Mouse (Mus musculus) heart, embryonic 16.5 days (tissue): ENCODE measurements around the gene Rps8. TPM values are rescaled to one million over a fixed set of nuclear protein-coding genes. Genes with fewer than 3 reads are reported as not detected.
A peak's percentile ranks its signal among the peaks of the same experiment; 100 is the strongest.

ENCODE experiments used
- ATAC-seq: fragments of 200-750 bp; cut with Nextera tagmentation; replicated peaks from 2 replicates; pipeline ENCODE4 v1.8.0; 2017; ENCODE audit warnings: moderate number of reproducible peaks; ENCODE audit not compliant: insufficient read depth, low FRiP score; ENCODE audit errors: extremely low read depth
- H3K27ac ChIP-seq: fragments of 300-500 bp; sonication (generic); 2 replicates; pipeline ENCODE4 v1.5.1; 2014; ENCODE audit warnings: mild to moderate bottlenecking, low read length, control low read depth, moderate library complexity
- H3K27me3 ChIP-seq: fragments of 300-500 bp; sonication (generic); 2 replicates; pipeline ENCODE4 v1.6.1; 2014; ENCODE audit warnings: low read length, mixed read lengths; ENCODE audit not compliant: control insufficient read depth, insufficient read depth
- H3K36me3 ChIP-seq: fragments of 300-500 bp; sonication (generic); 2 replicates; pipeline ENCODE4 v1.6.1; 2014; ENCODE audit not compliant: control insufficient read depth, insufficient read depth
- H3K4me1 ChIP-seq: fragments of 300-500 bp; sonication (generic); 2 replicates; pipeline ENCODE4 v1.6.1; 2014; ENCODE audit warnings: low read length, mixed read lengths; ENCODE audit not compliant: control insufficient read depth, insufficient read depth
- H3K4me2 ChIP-seq: fragments of 300-500 bp; sonication (generic); 2 replicates; pipeline ENCODE4 v1.6.1; 2014; ENCODE audit warnings: low read depth, mild to moderate bottlenecking, control low read depth, low read length
- H3K4me3 ChIP-seq: fragments of 300-500 bp; sonication (generic); 2 replicates; pipeline ENCODE4 v1.5.1; 2014; ENCODE audit warnings: mild to moderate bottlenecking, control low read depth, low read length
- H3K9ac ChIP-seq: fragments of 300-500 bp; sonication (generic); 2 replicates; pipeline ENCODE4 v1.6.1; 2014; ENCODE audit warnings: low read length, control low read depth
- H3K9me3 ChIP-seq: fragments of 300-500 bp; sonication (generic); replicated peaks from 2 replicates; pipeline ENCODE4 v1.6.1; 2016; ENCODE audit warnings: low read length; ENCODE audit not compliant: control insufficient read depth
- whole genome bisulfite sequencing: fragments of 180-500 bp; shearing (Covaris S2); extraction: QIAGEN DNeasy Blood & Tissue Kit; methylation state at CpG from one replicate; pipeline ENCODE4 v1.1.7; 2014; 5-methylcytosine and 5-hydroxymethylcytosine counted together
- polyA plus RNA-seq: library from polyadenylated mRNA; unstranded; fragments of >200 nt; fragmentation: Nextera tagmentation; extraction: Ambion mirVana; gene quantifications from 2 replicates; pipeline ENCODE4 v1.2.1, GENCODE M21; 2015

The Rps8 gene
- polyA plus RNA-seq, 1 experiment from 2014 or later: 420 TPM

GRCm38 (mm10) chr4:117138295-117139216, 17.5 kb downstream of the Rps8 start:
- no peak overlapping the region for H3K27ac ChIP-seq
- no peak overlapping the region for H3K4me3 ChIP-seq
- no peak for ATAC-seq
- peaks cover 4% of the 10 kb centered on the region for H3K4me1 ChIP-seq
- no peak overlapping the region for H3K4me2 ChIP-seq
- no peaks in the 10 kb centered on the region for H3K27me3 ChIP-seq
- H3K9me3 ChIP-seq: no peaks in the 10 kb centered on the region
- 66% methylated on average over 16 of the region's 17 CpGs for WGBS
- no peaks in the 10 kb centered on the region for H3K36me3 ChIP-seq
- H3K9ac ChIP-seq: no peak overlapping the region

GRCm38 (mm10) chr4:117136034-117136433, 20.0 kb downstream of the Rps8 start:
- WGBS: 28% methylated on average over 8 of the region's 8 CpGs
- Histone ChIP-seq H3K4me2 (no peak overlapping the region), H3K27ac (no peak overlapping the region), H3K36me3 (no peaks in the 10 kb centered on the region), H3K27me3 (peaks cover 15% of the 10 kb centered on the region), H3K4me3 (no peak overlapping the region), H3K9ac (no peak overlapping the region), H3K9me3 (no peaks in the 10 kb centered on the region), H3K4me1 (peaks cover 4% of the 10 kb centered on the region)
- no peak for ATAC-seq

DNA sequence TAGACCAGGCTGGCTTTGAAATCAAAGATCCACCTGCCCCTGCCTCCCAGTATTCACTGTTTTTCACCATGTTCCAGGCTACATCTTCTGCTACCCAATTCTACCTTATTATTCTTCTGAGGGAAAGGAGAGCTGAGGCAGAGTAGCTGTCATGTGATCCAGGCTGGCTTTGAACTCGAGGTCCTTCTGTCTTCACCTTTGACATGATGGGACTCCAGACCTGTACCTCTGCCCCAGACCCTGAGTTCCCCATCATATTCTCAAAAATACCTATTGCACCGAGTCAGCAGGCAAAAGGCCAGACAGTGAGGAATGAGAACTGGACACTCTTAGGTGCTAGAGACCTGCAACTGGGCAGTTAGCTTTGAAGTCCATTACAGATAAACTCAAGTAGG, 21.4 kb downstream of the Rps8 start:
- H3K4me3 ChIP-seq: no peak overlapping the region
- peaks cover 4% of the 10 kb centered on the region for H3K4me1 ChIP-seq
- WGBS: 18% methylated on average over 2 of the region's 2 CpGs
- no peak overlapping the region for H3K27ac ChIP-seq
- no peak overlapping the region; the same call in none of the 2 replicates for H3K9ac ChIP-seq
- H3K36me3 ChIP-seq: no peaks in the 10 kb centered on the region
- ATAC-seq: no peak
- H3K4me2 ChIP-seq: no peak overlapping the region
- H3K27me3 ChIP-seq: peaks cover 15% of the 10 kb centered on the region
- H3K9me3 ChIP-seq: no peaks in the 10 kb centered on the region

DNA sequence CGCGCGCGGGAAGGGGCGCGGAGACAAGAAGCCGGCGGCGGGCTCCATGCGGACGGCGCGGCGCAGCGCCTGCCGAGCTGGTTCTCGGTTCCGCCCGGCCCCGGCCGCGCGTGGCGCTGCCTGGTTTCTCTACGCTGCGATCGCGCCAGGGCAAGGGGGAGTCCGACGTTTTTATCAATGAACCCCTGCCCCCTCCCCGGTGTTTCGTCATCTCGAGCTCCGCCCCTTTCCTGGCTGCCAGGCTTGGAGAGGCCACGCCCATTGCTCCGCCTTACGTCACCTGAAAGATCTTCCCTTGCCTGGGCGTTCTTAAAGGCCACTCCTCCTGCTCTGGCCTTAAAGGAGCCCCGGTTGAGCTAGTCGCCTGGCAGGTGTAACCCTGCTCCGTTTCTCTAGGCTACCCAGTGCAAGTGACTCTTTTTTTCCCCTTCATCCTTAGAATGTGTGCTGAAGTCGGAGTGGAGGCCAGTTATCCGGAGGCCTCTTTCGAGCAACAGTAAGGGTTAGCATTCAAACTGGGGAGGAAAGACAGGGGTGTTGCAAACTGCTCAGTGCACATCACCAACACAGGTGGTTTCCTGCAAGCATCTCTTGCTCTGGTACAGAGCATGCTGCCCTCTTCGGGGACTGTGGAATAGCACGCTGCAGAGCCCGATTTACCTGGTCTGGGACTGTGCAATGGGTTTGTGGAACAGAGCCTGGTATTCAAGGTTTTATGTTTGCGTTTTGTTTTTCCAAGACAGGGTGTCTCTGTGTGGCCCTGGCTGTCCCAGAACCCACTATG, 22.0 kb downstream of the Rps8 start, which contains the start of gene Plk3:
Gene Plk3 (minus strand): TSS at position 147 of the 784 bp plus-strand sequence.
- H3K9ac ChIP-seq: peak within 1 kb of the TSS; percentile 83
- H3K4me1 ChIP-seq: peaks cover 4% of the 10 kb centered on the region
- peak within 1 kb of the TSS; percentile 94 for H3K4me2 ChIP-seq
- ATAC-seq: peak; percentile 90
- peaks cover 15% of the 10 kb centered on the region for H3K27me3 ChIP-seq
- WGBS: 2% methylated on average over 42 of the region's 48 CpGs
- no peak within 1 kb of the TSS for H3K27ac ChIP-seq
- no peaks in the 10 kb centered on the region for H3K9me3 ChIP-seq
- H3K36me3 ChIP-seq: no peaks in the 10 kb centered on the region
- peak within 1 kb of the TSS; percentile 81 for H3K4me3 ChIP-seq

GRCm38 (mm10) chr4:117133366-117133796, 22.7 kb downstream of the Rps8 start:
- Histone ChIP-seq H3K4me3 (peak overlapping the region; percentile 81), H3K27ac (no peak overlapping the region), H3K9ac (peak overlapping the region; percentile 83), H3K27me3 (peaks cover 15% of the 10 kb centered on the region), H3K4me1 (peaks cover 4% of the 10 kb centered on the region), H3K4me2 (peak overlapping the region; percentile 94), H3K36me3 (peaks cover under 1% of the 10 kb centered on the region; the same call in 1 of the 2 replicates), H3K9me3 (no peaks in the 10 kb centered on the region)
- WGBS: under 1% methylated on average over 42 of the region's 42 CpGs
- ATAC-seq: peak; percentile 25

DNA sequence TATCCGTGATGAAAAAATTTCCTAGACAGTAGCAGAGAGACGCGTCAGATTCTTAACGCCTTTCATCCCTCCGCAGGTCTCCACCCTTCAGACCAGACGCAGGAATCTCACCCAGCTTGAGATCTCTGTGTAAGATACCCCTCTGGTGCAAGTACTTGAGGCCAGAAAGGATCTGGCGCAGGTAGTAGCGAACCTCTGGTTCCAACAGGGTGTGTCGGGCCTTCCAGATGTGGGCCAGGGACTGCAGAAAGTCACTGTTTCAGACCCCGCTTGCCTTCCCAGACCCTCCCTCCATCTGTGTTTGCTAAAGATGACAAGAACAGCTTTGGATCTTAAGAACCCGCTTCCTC, 23.3 kb downstream of the Rps8 start:
- WGBS: 25% methylated on average over 11 of the region's 11 CpGs
- ATAC-seq: no peak
- H3K9ac ChIP-seq: peak overlapping the region; percentile 83
- no peaks in the 10 kb centered on the region for H3K9me3 ChIP-seq
- peak overlapping the region; percentile 81 for H3K4me3 ChIP-seq
- H3K27ac ChIP-seq: no peak overlapping the region
- H3K4me2 ChIP-seq: peak overlapping the region; percentile 94
- peaks cover 4% of the 10 kb centered on the region for H3K4me1 ChIP-seq
- peaks cover 4% of the 10 kb centered on the region; the same call in 1 of the 2 replicates for H3K36me3 ChIP-seq
- peaks cover 15% of the 10 kb centered on the region for H3K27me3 ChIP-seq

DNA sequence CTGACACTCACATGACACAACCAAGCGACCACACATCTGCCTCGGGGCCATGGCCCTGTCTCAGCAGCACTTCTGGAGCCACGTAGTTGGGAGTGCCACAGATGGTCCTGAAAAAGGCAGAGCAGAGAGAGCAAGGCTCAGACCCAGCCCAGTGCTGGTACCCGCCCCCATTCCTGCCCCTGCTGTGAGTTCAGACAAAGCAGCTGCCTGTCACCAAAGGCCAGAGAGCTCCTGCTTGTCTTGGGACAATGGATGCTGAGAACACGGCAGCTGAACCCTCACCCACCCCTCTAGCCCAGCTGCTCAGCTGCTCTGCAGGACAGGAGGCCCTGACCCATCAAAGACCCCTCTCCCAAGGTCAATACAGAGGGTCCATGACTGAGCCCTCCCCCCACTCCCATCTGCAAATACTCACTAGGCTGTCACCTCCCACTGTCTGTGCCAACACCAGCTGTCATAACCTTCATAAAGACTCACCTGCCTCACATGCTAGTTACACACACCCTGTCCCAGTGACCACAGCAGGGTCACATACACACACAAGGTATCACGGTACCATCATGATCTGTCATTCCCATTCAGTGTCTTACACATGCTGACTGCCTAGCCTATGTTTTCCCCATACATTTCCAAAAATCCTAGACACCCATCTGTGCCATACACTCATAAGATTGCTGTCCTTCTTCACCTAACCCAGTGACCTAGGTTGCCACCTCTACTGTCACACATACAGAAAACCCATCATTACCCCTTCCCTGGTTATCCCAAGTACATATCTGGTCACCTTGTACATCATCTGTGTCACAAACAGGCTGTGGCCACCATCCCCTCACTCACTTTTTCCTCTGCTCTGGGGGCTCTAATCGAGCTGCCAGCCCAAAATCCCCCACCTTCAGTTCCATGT, 23.9 kb downstream of the Rps8 start:
- WGBS: 45% methylated on average over 7 of the region's 7 CpGs
- Histone ChIP-seq H3K4me1 (peaks cover 4% of the 10 kb centered on the region), H3K9ac (peak overlapping the region; percentile 83), H3K27ac (no peak overlapping the region), H3K4me3 (no peak overlapping the region; the same call in 1 of the 2 replicates), H3K4me2 (peak overlapping the region; percentile 94), H3K27me3 (peaks cover 15% of the 10 kb centered on the region), H3K9me3 (no peaks in the 10 kb centered on the region), H3K36me3 (peaks cover 4% of the 10 kb centered on the region; the same call in 1 of the 2 replicates)
- ATAC-seq: no peak

DNA sequence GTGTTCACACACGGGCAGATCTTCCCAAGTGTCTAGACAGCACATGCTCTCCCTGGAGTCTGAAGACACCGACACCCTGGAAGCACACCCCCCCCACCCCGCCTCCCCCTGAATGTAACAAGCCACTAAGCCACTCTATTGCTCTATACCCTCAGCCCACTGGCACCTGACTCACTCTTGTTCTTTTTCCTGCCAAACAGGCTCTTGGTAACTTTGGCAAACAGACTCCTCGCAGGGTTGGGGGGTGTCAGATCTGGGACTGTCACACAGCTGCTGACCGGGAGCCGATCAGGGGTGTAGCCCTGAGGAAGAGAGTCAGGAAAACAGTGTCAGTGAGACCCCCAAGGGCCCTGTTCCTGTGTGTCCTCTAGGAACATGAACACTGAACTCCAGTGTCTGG, 24.8 kb downstream of the Rps8 start:
- Histone ChIP-seq H3K4me1 (peaks cover 6% of the 10 kb centered on the region), H3K4me2 (no peak overlapping the region), H3K36me3 (peaks cover 4% of the 10 kb centered on the region; the same call in 1 of the 2 replicates), H3K9me3 (no peaks in the 10 kb centered on the region), H3K27ac (no peak overlapping the region), H3K9ac (no peak overlapping the region), H3K27me3 (peaks cover 15% of the 10 kb centered on the region), H3K4me3 (no peak overlapping the region)
- 72% methylated on average over 6 of the region's 6 CpGs for WGBS
- no peak for ATAC-seq
